Mouse (Mus musculus): ENCODE measurements at regions not wholly inside any gene's neighbourhood (a gene's known extent, or its start where the extent isn't known, plus 50 kb on each side); places are given as distances from the start of the nearest gene placed in this dataset.
"Not testable (repeated sequence)": the region's sequence is repeated elsewhere in the genome, so short reads cannot be mapped to it uniquely, and the experiment has no call there.

DNA sequence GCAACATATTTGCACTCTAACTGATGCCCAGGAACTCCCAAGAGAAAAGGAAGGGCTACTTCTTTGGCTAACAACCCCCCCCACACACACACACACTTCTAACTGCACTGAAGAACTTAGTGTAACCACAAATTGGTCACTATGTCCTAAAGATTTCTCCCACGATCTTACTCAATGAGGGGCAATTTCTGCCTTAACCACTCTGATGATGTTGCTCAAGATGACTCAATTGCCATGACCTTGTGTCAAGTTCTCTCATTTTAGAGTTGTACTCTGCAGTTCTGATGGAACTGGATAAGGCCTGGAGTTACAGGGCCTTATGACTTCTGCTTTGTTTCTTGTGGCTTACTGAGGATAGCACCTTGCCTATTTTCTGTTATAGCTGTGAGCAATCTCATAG, 81.7 kb downstream of the Sem1 start:
- DNase-seq (ENCODE audit: low spot score): no peak

DNA sequence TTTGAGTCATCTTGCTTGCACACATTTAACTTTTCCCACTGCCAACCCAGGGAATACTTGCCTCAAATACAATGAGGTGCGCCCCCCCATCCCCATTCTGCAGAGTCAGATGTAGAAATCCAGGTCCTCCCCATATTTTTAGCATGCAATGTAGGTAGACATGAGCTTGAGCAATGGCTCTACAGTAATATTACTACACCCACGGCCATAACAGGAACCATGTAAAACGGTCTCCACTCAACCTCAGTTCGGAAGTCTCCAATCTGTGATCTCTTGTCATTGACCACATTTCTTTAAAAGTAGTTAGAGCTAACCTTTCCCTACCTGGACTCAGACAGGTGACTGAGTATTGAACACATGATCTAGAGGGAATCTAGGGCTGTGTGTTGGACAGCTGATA, 82.1 kb downstream of the Sem1 start:
- DNase-seq (ENCODE audit: low spot score): no peak

DNA sequence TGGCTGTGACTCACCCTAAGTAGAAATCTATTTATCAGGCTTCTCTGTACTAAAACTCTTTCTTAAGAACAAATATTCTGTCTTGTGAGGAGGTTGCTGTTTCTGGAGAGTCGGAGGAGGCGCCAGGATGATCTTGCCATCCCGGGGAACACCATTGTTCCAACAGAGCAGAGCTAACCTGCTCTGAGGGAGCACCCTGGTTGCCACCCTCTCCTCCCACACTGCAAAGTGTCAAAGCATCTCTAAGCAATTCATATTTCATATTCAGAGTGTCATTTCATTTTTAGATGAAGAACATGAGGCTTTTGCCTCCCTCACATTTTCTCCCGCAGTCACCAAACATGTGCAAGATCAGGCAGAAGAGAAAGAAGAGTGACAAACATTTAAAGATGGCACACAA, 90.3 kb downstream of the Sem1 start:
- DNase-seq (ENCODE audit: low spot score): peak; percentile 6

DNA sequence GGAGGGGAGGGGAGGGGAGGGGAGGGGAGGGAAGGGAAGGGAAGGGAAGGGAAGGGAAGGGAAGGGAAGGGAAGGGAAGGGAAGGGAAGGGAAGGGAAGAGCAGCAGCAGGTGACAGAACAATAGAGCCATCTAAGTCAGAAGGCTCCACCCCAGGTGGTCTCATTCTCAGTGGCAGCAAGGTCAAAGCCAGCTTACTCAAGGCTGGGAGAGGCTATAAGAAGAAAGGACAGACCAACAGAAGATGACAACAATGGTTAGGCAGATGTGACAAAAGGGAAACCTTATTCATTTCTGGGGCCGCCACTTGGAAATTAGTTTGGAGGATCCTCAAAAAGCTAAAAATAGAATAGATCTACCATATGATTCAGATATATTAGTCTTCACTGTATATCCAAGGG, 96.9 kb downstream of the Sem1 start:
- not testable (repeated sequence) for DNase-seq (ENCODE audit: low spot score)

DNA sequence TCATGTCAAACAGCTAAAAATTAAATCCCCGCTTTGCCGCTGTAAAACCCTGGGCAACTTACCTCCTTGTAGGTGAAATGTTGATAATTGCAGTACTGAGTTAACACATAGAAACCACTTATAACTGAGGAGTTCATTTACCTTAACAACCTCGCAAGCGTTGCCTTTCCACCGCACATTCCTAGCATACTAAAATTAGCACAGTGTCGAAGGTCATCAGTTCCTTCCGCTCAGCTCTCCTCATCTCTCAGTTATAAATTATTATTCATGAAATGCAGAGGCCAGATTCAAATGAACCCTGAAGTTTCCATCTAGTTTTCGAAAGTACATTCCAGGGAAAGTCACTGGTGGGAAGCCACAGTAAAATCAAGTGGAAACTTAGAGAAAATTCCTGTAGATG, 108.1 kb downstream of the Sem1 start:
- DNase-seq (ENCODE audit: low spot score): no peak

DNA sequence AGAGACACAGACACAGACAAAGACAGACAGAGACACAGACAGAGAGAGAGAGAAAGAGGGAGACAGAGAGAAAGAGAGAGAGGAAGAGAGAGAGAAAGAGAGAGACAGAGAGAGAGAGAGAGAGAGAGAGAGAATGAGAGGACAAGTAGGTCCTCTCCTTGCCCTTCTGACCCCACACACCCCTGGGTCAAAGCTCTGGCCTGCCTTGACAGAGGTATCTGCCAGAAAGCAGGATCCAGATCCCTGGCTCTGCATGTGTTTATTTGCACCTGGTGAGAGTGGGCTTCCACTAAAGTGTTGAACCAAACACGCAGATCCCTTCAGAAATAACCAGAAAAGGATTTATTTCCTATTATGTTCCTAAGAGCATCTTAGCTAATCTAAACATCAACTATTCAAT, 110.9 kb downstream of the Sem1 start:
- DNase-seq (ENCODE audit: low spot score): no peak

DNA sequence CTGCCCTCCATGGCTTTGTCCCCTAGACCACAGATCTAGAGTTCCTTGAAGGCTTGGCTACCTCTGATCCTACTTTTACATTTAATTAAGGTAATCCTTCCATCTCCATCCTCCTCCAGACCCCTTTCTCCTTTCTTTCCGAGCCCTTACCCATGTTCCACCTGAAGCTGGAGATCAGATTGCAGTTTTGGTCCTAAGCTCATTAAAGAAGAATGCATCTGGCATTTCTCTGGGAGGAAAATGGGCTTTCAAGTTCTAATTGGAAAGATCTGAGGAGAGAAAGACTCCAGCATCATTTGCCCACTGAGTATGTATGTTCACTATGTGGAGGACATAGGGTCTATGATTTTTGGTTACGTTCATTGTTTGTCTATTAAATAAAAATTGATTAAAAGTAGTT, 112.2 kb downstream of the Sem1 start:
- DNase-seq (ENCODE audit: low spot score): no peak

DNA sequence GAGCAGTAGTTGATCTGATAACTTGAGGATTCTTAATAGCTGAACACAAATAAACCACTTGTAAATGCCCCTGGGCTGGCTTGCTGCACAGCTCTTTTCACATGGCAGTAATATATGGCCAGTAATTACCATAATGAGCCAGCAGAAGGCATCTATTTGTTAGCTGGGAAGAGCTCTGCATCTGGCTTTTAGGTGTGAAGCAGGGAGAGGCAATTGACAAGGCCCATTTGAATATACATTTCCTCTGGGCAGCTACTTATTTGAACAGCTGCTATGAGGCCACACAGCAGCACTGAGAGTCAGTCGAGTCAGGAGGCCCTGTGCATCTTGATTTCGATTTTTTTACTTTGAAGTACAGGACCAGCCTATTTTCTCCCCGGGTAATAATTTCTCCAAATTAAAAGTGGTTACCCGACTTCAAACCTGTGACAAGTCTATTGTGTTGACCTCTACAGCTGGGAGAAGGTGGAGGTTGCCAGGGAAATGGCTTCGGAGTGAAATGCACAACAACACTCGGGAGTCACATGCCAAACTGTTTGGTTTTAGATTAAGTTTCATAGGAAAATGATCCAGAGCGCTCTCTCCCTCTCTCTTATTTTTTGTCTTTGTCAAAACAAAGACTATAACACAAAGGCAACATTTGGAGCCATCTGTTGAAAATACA, 114.5 kb downstream of the Sem1 start:
- DNase-seq (ENCODE audit: low spot score): no peak

DNA sequence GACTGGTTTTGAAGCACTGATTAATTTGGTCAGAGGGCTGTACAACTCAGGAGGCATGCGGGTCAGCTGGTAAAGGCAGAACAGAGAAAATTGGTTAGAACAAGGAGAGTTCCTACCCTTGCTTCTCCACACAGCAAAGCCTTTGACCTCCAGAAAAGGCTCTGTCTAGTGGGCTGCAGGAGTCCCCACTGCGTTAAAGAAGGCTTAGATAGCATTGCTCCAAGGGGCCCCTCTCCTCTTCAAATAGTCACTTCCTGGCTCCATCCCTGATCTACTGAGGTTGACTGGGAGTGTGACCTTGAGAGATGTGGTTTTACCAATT, 118.6 kb downstream of the Sem1 start:
- no peak for DNase-seq (ENCODE audit: low spot score)

DNA sequence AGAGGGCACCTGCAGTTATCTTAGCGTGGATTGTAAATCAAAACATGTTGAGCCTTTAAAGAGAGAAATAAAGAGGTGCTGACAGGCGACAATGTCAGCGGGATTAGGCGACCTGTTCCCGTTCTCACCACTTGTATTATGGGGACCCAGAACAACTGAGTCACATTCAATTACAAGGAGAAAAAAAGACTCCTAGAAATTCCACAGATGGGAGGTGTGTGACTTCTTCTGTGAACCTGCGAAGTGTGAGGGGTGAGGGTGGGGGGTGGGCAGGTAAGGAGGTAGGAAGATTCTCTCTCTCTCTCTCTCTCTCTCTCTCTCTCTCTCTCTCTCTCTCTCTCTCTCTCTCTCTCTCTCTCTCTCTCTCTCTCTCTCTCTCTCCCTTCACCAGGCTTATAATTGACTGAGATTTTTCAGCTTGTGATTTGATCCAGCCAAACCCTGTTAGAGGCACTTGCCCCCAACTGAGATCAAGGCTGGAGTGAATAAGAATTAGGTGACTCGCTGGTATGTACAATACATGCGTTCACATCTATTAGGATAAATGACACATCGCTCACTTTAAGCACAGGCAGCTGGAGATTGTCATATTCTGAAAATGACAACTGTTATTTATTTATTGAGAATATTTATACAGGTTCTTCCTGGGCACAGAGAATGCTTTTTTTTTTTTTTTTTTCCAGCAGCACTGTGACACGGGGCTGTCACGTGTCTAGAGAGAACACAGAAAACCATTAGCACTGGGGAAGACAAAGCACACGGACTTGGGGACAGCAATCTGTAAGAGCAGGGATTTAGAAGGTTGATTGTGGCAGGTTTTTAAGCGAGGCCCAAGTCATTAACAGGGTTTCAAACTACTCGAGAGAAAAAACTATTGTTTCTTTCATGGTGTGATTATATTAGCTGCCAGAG, 119.2 kb downstream of the Sem1 start:
- DNase-seq (ENCODE audit: low spot score): no peak

DNA sequence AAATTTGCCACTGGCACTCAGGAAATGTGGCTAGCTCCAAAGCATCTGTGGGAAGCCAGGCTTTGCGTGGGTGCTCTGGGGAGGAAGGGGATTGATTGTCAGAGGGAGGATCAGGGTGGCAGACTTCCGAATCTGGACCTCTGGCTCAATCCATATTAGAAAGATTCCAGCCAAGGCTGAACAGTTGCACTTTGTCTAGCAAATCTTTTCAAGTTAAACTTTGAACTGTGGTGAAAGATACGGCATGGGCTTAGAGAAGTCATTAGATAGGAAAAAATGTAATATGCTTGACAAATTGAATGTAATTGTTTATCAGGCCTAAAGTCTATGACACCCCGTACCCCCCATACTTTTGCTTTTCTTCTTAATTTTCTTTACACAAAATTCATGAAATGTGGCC, 120.7 kb downstream of the Sem1 start:
- no peak for DNase-seq (ENCODE audit: low spot score)

DNA sequence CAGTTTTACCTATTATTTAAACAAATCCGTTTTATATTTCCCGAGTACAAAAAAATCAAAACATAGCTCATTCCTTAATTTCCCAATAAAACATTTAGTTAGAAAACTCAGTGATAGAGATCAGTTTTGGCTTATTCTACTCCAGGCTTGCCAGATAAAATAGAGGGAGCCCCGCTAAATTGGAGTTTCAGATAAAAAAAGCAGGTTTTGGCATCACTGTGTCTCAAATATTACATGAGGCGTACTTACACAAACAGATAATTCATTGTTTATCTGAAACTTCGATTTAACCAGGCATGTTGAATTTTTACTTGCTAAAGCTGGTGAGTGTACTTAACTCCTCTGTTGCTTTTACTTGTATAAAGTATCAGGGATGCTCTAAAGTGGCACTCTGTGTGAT, 121.5 kb downstream of the Sem1 start:
- DNase-seq (ENCODE audit: low spot score): no peak

DNA sequence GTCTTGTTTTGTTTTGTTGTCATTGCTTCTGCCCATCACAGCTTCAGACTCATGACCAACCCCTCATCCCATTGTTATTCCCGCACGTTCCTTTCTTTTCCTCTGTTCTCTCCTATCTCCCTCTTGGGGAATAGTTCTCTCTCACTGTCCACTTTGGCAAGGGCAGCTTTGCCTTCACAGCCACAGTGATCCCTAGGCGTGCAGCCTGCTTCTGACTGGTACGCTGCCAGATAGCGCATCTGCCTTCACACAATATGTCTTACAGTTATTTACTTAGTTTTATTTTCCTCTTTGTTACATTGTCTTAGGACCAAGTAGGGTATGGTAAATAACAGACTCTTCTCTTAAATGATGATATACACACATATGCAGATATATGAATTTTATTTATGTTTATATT, 122.9 kb downstream of the Sem1 start:
- DNase-seq (ENCODE audit: low spot score): no peak

DNA sequence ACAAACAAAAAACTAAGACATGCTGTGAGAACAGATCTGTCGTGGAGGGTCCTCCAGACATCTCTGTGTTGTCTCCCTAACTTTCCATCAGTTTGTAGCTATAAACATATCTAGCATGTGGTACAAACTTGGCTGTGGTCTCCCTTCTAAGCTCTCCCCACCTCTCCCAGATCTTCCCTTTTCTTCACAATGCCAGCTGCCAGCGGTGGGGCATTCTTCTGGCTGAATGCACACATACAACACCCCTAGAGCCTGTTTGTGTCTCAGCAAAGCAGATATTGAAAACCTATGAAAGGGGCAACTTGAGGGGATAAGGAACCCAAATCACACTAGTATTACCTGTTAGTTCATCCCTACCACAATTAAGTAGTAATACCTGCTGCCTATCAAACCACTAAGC, 124.1 kb downstream of the Sem1 start:
- no peak for DNase-seq (ENCODE audit: low spot score)

DNA sequence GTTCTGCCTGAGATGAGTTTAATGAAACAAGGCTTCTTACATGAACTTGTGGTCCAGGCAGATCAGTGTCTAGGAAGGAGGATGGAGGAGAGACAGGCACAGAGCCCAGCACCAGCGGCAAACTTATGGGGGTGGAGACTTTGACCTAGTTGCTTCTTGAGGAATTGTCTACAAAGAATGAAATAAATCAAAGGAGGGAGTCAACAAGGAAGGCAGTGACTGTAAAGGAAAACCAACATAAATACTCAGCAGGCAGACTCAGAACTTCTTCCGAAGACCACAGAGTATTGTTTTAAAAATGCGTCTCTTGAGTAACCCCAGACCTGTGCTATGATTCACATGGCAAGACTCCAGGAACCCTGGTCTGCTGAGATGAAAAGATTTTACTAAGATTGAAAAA, 143.6 kb downstream of the Sem1 start:
- DNase-seq (ENCODE audit: low spot score): no peak

DNA sequence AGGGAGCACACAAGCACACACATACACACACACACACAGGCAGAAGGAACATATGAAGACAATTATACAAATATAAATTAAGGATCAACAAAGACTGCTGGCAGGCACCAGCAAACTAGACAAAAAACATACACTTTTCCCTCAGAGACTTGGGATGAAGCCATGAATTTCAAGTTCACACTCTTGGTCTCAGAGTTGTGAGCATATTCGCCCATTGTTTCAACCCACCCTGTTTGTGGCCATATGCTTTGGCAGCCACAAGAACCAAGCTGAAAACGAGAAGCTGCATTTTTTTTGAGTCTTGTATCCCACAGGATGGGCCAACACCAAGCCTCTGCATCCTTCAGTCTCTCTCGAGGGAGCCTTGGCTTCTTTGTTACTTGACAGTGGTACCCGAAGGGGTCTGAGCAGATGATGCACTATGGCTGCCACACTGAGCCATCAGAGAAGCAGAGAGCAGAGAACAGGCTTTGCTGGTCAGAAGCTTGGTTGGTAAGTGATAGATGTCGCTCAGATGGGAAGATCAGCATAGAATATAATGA, 144.1 kb downstream of the Sem1 start:
- no peak for DNase-seq (ENCODE audit: low spot score)

DNA sequence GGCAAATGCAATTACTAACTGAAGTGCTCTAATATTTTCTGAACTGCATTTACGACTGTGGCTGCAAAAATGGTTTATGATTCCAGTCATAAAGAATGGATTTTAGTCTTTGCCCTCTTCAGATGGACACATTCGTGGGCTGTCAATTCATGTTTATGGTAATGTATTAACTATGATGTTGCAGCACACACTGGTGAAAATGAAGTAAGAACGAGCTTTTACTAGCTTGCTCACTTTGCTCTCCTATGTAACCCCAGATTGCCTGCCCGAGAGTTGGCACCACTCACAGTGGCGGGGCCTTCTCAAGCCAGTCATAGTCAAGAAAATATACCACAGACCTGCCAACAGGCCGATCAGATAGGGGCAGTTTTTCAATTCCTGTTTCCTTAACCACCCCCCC, 145.3 kb downstream of the Sem1 start:
- DNase-seq (ENCODE audit: low spot score): no peak

DNA sequence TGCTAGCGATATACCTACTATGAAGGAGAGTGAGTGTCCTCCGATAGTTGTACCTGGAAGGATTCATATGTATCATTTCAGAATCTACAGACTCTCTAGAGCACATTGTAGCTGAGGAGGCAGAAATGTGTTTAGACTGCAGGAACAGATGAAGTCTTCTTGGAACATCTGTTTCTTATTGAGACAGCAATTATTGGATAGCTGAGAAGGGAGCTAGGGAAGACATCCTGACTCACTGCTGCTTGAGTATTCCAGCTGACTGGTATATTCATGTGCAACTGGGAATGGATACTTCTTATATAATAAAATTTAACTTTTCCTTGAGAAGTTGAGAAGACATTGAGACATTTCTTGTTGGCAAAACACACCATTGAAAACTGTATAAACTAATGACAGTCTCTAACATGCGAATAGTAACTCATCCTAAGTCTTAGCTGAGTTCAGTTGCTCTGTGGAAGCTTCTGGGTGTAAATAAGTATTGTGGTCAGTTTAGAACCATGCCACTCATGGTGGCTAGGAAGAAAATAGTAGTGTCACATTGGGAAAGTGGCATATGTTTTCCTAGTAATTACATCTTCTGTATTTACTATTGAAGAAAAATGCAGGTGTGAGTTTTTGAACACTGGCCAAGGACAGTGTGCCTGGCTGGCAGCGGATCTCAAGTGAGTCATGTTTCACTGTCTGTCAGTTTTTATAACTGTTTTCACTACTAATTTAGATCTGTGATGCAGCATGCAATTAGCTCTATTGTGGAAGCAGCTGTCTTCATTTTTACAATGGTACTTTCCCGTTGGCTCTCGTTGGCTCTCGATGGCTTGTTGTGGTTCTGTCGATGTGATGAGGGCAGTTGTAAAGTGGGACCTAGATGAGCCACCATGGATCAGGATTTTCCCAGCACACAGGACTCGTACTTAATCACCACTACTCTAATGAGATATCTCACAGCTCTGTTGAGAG, 163.5 kb downstream of the Sem1 start:
- peak; percentile 3 for DNase-seq (ENCODE audit: low spot score)

DNA sequence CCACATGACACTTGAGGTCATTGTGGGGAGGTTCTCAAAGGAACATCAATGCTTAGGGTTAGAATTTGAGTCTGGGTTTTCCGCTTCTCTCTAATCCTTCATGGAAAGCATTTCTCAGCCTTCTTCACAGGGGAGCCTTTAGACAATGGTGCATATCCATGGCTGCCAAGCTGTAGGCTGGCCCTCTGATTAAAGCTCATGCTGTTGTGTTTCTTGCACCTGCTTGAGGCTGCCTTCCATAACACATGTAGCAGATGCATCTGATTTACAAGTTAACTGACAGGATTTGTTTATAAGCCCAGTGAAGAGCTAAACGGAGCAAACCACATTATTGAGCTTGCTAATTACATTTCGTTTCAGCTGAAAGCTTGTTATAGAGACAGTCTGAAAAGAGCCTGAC, 180.5 kb downstream of the Sem1 start:
- no peak for DNase-seq (ENCODE audit: low spot score)

DNA sequence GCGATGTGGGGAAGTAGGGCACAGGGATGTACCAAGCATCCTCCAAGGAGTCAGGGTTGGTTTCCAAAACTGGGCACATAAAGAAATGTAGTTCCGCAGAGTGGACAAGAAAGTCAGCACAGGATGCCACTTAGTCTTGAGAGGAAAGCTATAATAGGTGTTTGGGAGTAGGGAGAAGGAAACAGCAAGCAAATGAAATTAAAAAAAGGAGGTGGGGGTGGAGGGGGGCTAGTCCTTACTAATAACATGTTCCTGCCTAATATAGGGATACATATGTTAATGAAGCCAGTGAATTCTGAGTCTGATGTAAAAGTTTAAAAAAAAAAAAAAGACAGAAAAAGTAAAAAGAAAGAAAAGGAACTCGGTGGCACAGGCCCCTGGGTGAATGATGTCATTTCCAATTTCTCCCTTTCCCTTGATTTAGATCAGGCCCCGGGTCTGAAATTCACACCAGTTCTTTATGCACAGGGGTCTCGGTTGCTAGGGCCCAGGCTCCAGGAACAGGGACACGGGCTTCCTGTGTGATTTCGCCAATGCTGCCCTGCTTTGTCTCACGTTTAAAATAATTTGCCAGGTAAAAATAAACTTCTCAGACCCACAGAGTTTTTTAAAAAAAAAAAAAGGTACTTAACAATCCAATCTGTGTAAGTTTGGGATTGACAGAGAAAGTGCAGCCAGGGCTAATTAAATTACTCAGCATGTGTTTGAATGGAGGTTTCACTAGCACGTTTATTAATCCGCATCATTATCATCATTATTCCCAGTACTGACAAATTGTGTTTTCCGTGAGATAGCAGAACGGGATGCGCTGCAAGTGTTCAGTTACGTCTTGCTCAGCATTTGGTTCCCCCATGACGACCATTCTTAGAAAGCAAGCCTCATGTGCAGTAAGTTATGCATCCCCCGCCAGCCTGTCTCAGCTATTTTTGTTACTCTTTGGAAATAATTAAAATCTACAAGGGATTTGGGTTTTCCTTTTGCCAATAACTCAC, 172.8 kb upstream of the Slc25a13 start:
- DNase-seq (ENCODE audit: low spot score): peak; percentile 3

DNA sequence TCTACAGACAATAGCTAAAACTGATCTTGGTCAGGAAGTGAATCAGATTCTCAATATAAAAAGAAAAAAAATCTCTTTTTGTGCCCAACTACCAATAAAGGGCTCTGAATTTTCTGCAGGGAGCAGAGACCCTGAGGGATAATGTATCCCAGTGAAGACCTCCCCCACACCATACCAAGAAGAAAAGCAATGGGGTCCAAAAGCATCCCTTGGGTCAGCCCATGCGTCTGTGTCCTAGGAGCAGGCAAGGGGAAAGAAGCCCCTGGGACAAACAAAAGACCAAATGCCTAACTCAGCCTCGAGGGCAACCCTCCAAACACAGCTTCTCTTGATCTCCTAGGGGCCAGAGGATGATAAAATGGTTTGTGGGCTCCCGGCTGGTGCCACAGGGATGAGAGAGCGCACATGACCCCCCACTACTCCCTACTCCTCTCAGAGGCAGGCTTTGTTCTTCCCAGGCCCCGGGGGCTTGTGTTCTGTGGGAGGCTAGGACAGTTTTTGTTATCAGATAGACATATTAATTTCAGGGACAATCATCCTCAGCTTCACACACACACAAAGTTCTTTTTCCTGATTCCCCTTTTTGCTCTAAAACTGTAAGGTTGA, 172.0 kb upstream of the Slc25a13 start:
- DNase-seq (ENCODE audit: low spot score): no peak
